ENCODE assay signal across 16 mouse cellular contexts in genomic region chr9:21444574-21444973, GRCm38 (mm10).
"Had no signal": no experiment of that assay in that cellular context is flagged by ENCODE, and none has a peak within 500 bp of the region (broad histone marks: within the 10 kb centered on the region; RNA-seq: fewer than 3 reads in every experiment).

No protein-coding gene starts in this region.

- DNase-seq: kidney, adult 11 months; kidney, adult 9 months; kidney, postnatal 25 days; layer of hippocampus, postnatal 36 days; lung, postnatal 14 days; retina, postnatal 1 day; thymus, adult 2 months; thymus, postnatal 14 days had no signal

- H3K27me3 ChIP-seq: intestine, embryonic 15.5 days; lung, embryonic 15.5 days; midbrain, embryonic 12.5 days; midbrain, embryonic 15.5 days; neural tube, embryonic 13.5 days had no signal

- H3K4me3 ChIP-seq: intestine, embryonic 15.5 days; left cerebral cortex, adult 2 months; lung, embryonic 15.5 days; midbrain, embryonic 12.5 days; midbrain, embryonic 15.5 days; neural tube, embryonic 13.5 days had no signal

- H3K9ac ChIP-seq: intestine, embryonic 15.5 days; liver, embryonic 14.5 days; lung, embryonic 15.5 days; midbrain, embryonic 12.5 days; midbrain, embryonic 15.5 days; neural tube, embryonic 13.5 days had no signal

- H3K4me1 ChIP-seq: lung, embryonic 15.5 days; midbrain, embryonic 12.5 days; midbrain, embryonic 15.5 days had no signal

- H3K9me3 ChIP-seq: intestine, embryonic 15.5 days; lung, embryonic 15.5 days; midbrain, embryonic 12.5 days; midbrain, embryonic 15.5 days; neural tube, embryonic 13.5 days had no signal

- H3K27ac ChIP-seq: intestine, embryonic 15.5 days; left cerebral cortex, adult 2 months; liver, embryonic 14.5 days; lung, embryonic 15.5 days; macrophage; midbrain, embryonic 12.5 days; midbrain, embryonic 15.5 days; neural tube, embryonic 13.5 days had no signal

- ATAC-seq: intestine, embryonic 15.5 days; midbrain, embryonic 15.5 days had no signal

- H3K4me2 ChIP-seq: intestine, embryonic 15.5 days; lung, embryonic 15.5 days; midbrain, embryonic 12.5 days; midbrain, embryonic 15.5 days; neural tube, embryonic 13.5 days had no signal

- H3K36me3 ChIP-seq: intestine, embryonic 15.5 days; midbrain, embryonic 15.5 days had no signal
